Mouse (Mus musculus) forebrain, embryonic 13.5 days (tissue): ENCODE data around the gene BC053393. TPM values are rescaled to one million over a fixed set of nuclear protein-coding genes. Genes with fewer than 3 reads are reported as not detected.
"Not testable (repeated sequence)": the region's sequence is repeated elsewhere in the genome, so short reads cannot be mapped to it uniquely, and the experiment has no call there.

Experiments used
- ATAC-seq: fragments of 200-750 bp; cut with Nextera tagmentation; 2 replicates; pipeline ENCODE4 v1.8.0; 2017
- H3K27ac ChIP-seq: fragments of 300-500 bp; sonication (generic); 2 replicates; pipeline ENCODE4 v1.5.1; 2015; ENCODE audit warnings: inconsistent platforms, mild to moderate bottlenecking, moderate library complexity
- H3K27me3 ChIP-seq: fragments of 300-500 bp; sonication (generic); 2 replicates; pipeline ENCODE4 v1.6.1; 2015; ENCODE audit warnings: mild to moderate bottlenecking, inconsistent platforms
- H3K36me3 ChIP-seq: fragments of 300-500 bp; sonication (generic); 2 replicates; pipeline ENCODE4 v1.6.1; 2015; ENCODE audit warnings: mild to moderate bottlenecking, inconsistent platforms; ENCODE audit not compliant: poor library complexity, severe bottlenecking
- H3K4me1 ChIP-seq: fragments of 300-500 bp; sonication (generic); 2 replicates; pipeline ENCODE4 v1.6.1; 2015; ENCODE audit warnings: inconsistent platforms
- H3K4me2 ChIP-seq: fragments of 300-500 bp; sonication (generic); 2 replicates; pipeline ENCODE4 v1.6.1; 2015; ENCODE audit warnings: inconsistent platforms, mild to moderate bottlenecking, moderate library complexity
- H3K4me3 ChIP-seq: fragments of 300-500 bp; sonication (generic); 2 replicates; pipeline ENCODE4 v1.5.1; 2015; ENCODE audit warnings: mild to moderate bottlenecking, inconsistent platforms
- H3K9ac ChIP-seq: fragments of 300-500 bp; sonication (generic); 2 replicates; pipeline ENCODE4 v1.6.1; 2015; ENCODE audit warnings: mild to moderate bottlenecking, inconsistent platforms
- H3K9me3 ChIP-seq: fragments of 300-500 bp; sonication (generic); replicated peaks from 2 replicates; pipeline ENCODE4 v1.6.1; 2016; ENCODE audit warnings: inconsistent platforms
- WGBS: fragments of 180-500 bp; shearing (Covaris S2); methylation state at CpG from one replicate; pipeline ENCODE4 v1.1.7; 2015; 5-methylcytosine and 5-hydroxymethylcytosine counted together
- polyA plus RNA-seq: library from polyadenylated mRNA; unstranded; fragments of >200 nt; fragmentation: Nextera tagmentation; extraction: Ambion mirVana; gene quantifications from 2 replicates; pipeline ENCODE4 v1.2.1, GENCODE M21; 2015

Gene BC053393
- polyA plus RNA-seq, 1 experiment from 2014 or later = not detected

- H3K36me3 ChIP-seq = no peaks in the 10 kb centered on the region
- no peak overlapping the region for H3K9ac ChIP-seq
- H3K4me3 ChIP-seq = no peak overlapping the region
- H3K27ac ChIP-seq = no peak overlapping the region
- ATAC-seq = no peak
- H3K9me3 ChIP-seq = no peaks in the 10 kb centered on the region
- H3K4me1 ChIP-seq = no peaks in the 10 kb centered on the region
- H3K4me2 ChIP-seq = no peak overlapping the region
- 88% methylated on average over 3 of the region's 3 CpGs for WGBS
- H3K27me3 ChIP-seq = no peaks in the 10 kb centered on the region
These were observed 9.1 kb downstream of the BC053393 start for GRCm38 (mm10) chr11:46580428-46580827.

- no peaks in the 10 kb centered on the region for H3K27me3 ChIP-seq
- H3K36me3 ChIP-seq = no peaks in the 10 kb centered on the region
- H3K9me3 ChIP-seq = no peaks in the 10 kb centered on the region
- WGBS = 85% methylated on average over 5 of the region's 5 CpGs
- H3K27ac ChIP-seq = no peak overlapping the region
- no peak for ATAC-seq
- H3K4me1 ChIP-seq = no peaks in the 10 kb centered on the region
- no peak overlapping the region for H3K9ac ChIP-seq
- H3K4me3 ChIP-seq = no peak overlapping the region
- H3K4me2 ChIP-seq = no peak overlapping the region
These were observed 11.4 kb downstream of the BC053393 start for GRCm38 (mm10) chr11:46582741-46583140.

- no peak overlapping the region for H3K4me2 ChIP-seq
- no peaks in the 10 kb centered on the region for H3K27me3 ChIP-seq
- WGBS = 82% methylated on average over 2 of the region's 2 CpGs
- H3K4me3 ChIP-seq = no peak overlapping the region
- H3K36me3 ChIP-seq = no peaks in the 10 kb centered on the region
- no peaks in the 10 kb centered on the region for H3K9me3 ChIP-seq
- no peak for ATAC-seq
- H3K27ac ChIP-seq = no peak overlapping the region
- H3K9ac ChIP-seq = no peak overlapping the region
- H3K4me1 ChIP-seq = no peaks in the 10 kb centered on the region
These were observed 21.1 kb downstream of the BC053393 start for GRCm38 (mm10) chr11:46592416-46592815.

- no peak overlapping the region for H3K4me3 ChIP-seq
- no peak overlapping the region for H3K4me2 ChIP-seq
- ATAC-seq = 0 out of 2 replicates have a peak, but pooled peaks have one; percentile 50
- H3K27me3 ChIP-seq = no peaks in the 10 kb centered on the region
- no peaks in the 10 kb centered on the region for H3K9me3 ChIP-seq
- H3K36me3 ChIP-seq = no peaks in the 10 kb centered on the region
- WGBS = 83% methylated on average over 1 of the region's 1 CpGs
- no peaks in the 10 kb centered on the region for H3K4me1 ChIP-seq
- no peak overlapping the region for H3K9ac ChIP-seq
- H3K27ac ChIP-seq = no peak overlapping the region
These were observed 48.6 kb downstream of the BC053393 start for GRCm38 (mm10) chr11:46619929-46620328.

GRCm38 (mm10) chr11:46620414-46621168 lies 49.3 kb downstream of the BC053393 start:
- ATAC-seq = no peak
- no peak overlapping the region for H3K9ac ChIP-seq
- H3K4me2 ChIP-seq = no peak overlapping the region
- no peaks in the 10 kb centered on the region for H3K9me3 ChIP-seq
- no peak overlapping the region for H3K4me3 ChIP-seq
- H3K36me3 ChIP-seq = no peaks in the 10 kb centered on the region
- H3K27me3 ChIP-seq = no peaks in the 10 kb centered on the region
- no peaks in the 10 kb centered on the region for H3K4me1 ChIP-seq
- WGBS = 82% methylated on average over 7 of the region's 7 CpGs
- H3K27ac ChIP-seq = no peak overlapping the region

GRCm38 (mm10) chr11:46629211-46629795 lies 58.0 kb downstream of the BC053393 start, which contains the start of gene Dppa1:
Gene Dppa1, minus strand, starts transcription at chr11:46629261.
- WGBS = 86% methylated on average over 2 of the region's 2 CpGs
- no peak within 1 kb of the TSS for H3K9ac ChIP-seq

GRCm38 (mm10) chr11:46631635-46632034 lies 60.3 kb downstream of the BC053393 start:
- WGBS = 38% methylated on average over 3 of the region's 3 CpGs
- no peaks in the 10 kb centered on the region for H3K27me3 ChIP-seq

More at GRCm38 (mm10) chr11:46629211-46629795, 58.0 kb downstream of the BC053393 start, which contains the start of gene Dppa1:
- H3K9me3 ChIP-seq = no peaks in the 10 kb centered on the region
- no peaks in the 10 kb centered on the region for H3K36me3 ChIP-seq
- no peaks in the 10 kb centered on the region for H3K27me3 ChIP-seq
- H3K4me3 ChIP-seq = no peak within 1 kb of the TSS
- no peak for ATAC-seq
- H3K27ac ChIP-seq = no peak within 1 kb of the TSS
- no peak within 1 kb of the TSS for H3K4me2 ChIP-seq
- H3K4me1 ChIP-seq = no peaks in the 10 kb centered on the region

GRCm38 (mm10) chr11:46635516-46635915 lies 64.2 kb downstream of the BC053393 start:
- not testable (repeated sequence) for H3K4me2 ChIP-seq, H3K4me3 ChIP-seq, H3K27ac ChIP-seq, H3K9ac ChIP-seq, ATAC-seq, H3K4me1 ChIP-seq, H3K9me3 ChIP-seq, H3K27me3 ChIP-seq, H3K36me3 ChIP-seq
- WGBS = 89% methylated on average over 4 of the region's 4 CpGs

More at GRCm38 (mm10) chr11:46631635-46632034, 60.3 kb downstream of the BC053393 start:
- Histone ChIP-seq H3K4me2 (no peak overlapping the region), H3K4me1 (no peaks in the 10 kb centered on the region), H3K4me3 (no peak overlapping the region), H3K36me3 (no peaks in the 10 kb centered on the region), H3K27ac (no peak overlapping the region), H3K9ac (no peak overlapping the region), H3K9me3 (no peaks in the 10 kb centered on the region)
- ATAC-seq = peak; percentile 81

GRCm38 (mm10) chr11:46636568-46636967 lies 65.2 kb downstream of the BC053393 start:
- H3K4me1 ChIP-seq = no peaks in the 10 kb centered on the region
- H3K9me3 ChIP-seq = no peaks in the 10 kb centered on the region
- H3K27ac ChIP-seq = no peak overlapping the region
- ATAC-seq = no peak
- no peak overlapping the region for H3K4me2 ChIP-seq
- H3K36me3 ChIP-seq = no peaks in the 10 kb centered on the region
- WGBS = 79% methylated on average over 3 of the region's 3 CpGs
- no peak overlapping the region for H3K4me3 ChIP-seq
- H3K27me3 ChIP-seq = no peaks in the 10 kb centered on the region
- no peak overlapping the region for H3K9ac ChIP-seq

Other genes starting within 250 kb of the BC053393 start
- not detected in 2 replicates for gene Itk, start 182.0 kb upstream of the BC053393 start, polyA plus RNA-seq
- not detected in 2 replicates for gene Fam71b, start 175.0 kb upstream of the BC053393 start, polyA plus RNA-seq
- gene Med7, start 134.6 kb upstream of the BC053393 start, polyA plus RNA-seq = 94.8 and 95.0 TPM in 2 replicates
- 0.06 and 0.23 TPM in 2 replicates for gene Havcr2, start 116.6 kb upstream of the BC053393 start, polyA plus RNA-seq
- not detected in 2 replicates for gene Gm12169, start 47.3 kb upstream of the BC053393 start, polyA plus RNA-seq
- not detected in 2 replicates for gene Dppa1, start 57.7 kb downstream of the BC053393 start, polyA plus RNA-seq
- 0.09 TPM in 1 of 2 replicates, not detected in the other for gene Timd2, start 135.5 kb downstream of the BC053393 start, polyA plus RNA-seq
- gene Havcr1, start 163.5 kb downstream of the BC053393 start, polyA plus RNA-seq = not detected in 2 replicates
- 0.10 TPM in 1 of 2 replicates, not detected in the other for gene Timd4, start 239.3 kb downstream of the BC053393 start, polyA plus RNA-seq